Mouse (Mus musculus) thymus, postnatal 4 days (tissue): ENCODE results near the gene Rhot1.
"Not testable (repeated sequence)": the region's sequence is repeated elsewhere in the genome, so short reads cannot be mapped to it uniquely, and the experiment has no call there.

Experiments used
- DNase-seq: peaks from one replicate; pipeline ENCODE4 v3.0.0; 2021

Rhot1 gene

DNA sequence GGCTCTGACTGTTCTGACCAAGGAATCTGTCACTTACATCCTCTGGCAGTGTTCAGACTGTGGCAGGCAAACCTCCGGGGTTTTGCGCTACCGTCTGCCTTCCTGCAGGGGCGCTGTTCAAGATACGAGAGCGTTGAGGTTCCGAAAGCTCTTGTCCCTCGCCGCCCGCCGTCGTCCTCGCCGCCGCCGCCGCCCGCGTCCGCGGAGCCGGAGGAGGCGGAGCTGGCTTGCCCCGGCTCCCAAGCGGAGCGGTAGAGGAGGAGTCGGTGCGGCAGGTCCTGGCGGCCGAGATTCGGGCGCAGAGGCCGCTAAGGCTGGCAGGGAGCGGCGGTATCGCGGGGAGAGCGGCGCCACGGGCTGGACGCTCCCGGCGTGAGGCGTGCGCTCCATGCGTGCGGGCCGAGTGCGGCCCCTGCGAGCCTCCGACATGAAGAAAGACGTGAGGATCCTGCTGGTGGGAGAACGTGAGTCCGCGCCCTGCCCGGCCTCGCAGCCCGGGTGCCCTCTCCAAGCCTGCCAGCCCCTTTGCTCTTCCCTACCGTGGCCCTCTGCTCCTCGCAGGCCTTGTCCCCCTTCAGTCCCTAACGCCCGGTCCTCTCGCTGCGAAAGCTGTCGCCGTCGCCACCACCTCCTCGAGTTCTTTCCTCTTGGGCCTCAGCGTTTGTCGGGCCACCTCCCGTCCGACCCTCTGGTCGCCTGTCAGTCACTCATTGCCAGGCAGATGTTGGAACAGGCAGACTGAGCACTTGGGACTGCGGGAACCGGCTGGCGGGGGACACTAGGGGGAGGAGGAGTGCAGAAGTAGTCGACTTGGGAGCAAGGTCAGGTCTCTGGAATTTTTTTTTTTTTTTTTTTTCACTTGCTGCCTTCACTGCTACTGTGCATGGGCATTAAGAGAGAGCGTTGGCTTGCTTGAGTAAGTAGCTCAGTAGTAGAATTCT, at the start of gene Rhot1:
TSS of gene Rhot1 (plus strand) at position 160 of the 941 bp plus-strand sequence.
- peak; percentile 99 for DNase-seq

DNA sequence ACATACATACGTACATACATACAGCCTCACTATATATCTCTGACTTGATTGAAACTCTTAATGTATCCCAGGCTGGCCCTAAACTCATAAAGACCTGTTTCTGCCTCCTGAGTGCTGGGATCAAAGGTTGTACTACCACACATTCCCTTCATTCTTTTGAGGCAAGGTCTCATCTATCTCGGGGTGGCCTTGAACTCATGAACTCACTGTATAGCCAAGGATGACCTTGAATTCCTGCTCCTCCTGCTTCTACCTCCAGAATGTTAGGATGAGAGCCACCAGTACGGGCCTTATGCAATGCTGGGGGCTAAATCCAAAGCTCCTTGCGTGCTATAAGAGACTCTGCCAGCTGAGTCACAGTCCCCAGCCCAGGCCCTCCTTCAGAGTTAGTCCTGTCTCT, 47.8 kb upstream of the Rhot1 start:
- DNase-seq: no peak

- DNase-seq: no peak
Observed at GRCm38 (mm10) chr11:80163362-80164116, 45.3 kb upstream of the Rhot1 start.

GRCm38 (mm10) chr11:80164224-80164623, 44.6 kb upstream of the Rhot1 start:
- no peak for DNase-seq

DNA sequence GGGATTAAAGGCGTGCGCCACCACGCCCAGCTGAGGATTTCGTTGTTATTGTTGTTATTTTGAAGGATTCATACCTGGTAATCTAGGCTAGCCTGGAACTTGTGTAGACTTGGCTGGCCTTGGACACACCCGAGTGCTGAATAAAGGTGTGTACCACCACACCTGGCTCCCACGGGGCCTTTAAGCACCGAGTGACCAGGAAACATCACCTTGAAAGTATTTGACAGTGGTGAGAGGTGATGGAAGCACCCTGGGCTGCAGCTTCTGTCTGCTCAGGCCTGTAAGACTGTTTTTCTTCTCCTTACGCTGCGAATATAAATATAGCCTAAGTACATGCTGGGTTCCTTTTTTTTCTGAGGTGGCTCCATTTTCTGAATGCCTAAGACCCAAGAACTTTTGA, 40.7 kb upstream of the Rhot1 start:
- DNase-seq: no peak

- no peak for DNase-seq
Observed at GRCm38 (mm10) chr11:80168611-80169249, 40.1 kb upstream of the Rhot1 start.

DNA sequence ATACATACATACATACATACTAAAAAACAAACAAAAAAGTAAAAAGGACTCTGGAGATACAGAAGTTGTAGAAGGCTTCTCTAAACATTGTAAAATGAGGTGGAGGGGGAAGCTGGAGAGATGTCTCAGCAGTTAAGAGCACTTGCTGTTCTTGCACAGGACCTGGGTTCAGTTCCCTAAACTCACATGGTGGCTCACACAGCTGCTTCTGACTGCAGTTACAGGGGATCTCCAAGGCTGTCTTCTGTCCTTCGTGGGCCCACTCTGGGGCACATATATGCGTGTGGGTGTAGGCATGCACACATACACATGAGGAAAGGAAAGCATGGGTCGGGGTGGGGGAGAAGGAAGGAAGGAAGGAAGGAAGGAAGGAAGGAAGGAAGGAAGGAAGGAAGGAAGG, 39.2 kb upstream of the Rhot1 start:
- no peak for DNase-seq

DNA sequence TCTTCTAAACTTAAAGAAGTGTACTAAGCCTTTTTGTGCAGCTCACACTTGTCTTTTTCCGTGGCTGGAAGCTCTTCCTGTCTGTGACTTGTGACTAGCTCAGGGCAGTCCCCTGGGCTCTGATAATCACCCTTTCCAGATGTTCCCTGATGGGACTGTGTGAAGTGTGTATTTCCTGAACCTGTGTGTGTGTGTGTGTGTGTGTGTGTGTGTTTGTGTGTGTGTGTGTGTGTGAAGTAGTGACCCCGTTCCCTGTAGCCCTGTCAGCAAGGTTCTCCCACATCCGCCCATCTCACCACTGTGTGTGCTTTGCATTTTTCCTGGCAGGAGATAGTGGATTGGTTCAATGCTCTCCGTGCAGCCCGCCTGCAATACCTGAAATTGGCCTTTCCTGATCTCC, 38.5 kb upstream of the Rhot1 start:
- no peak for DNase-seq

DNA sequence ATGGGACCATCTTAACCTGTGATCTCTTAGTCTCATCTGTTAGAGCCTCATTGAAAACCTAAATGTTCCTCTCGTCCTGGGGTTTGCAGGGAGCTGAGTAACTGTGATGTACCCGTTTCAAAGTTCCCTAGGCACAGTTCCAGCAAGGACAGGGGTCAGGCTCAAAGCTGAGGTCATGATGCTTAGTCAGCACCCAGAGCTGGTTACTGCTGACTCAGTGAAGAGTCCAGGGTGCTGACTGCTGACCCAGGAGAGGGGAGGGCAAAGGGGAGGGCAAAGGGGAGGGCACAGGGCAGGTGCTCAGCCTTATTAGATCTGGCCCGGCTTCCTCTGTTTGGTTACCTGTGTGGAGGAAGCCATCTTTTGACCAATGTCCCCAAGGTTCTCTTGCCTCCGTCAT, 36.9 kb upstream of the Rhot1 start:
- DNase-seq: no peak

GRCm38 (mm10) chr11:80173963-80174670, 34.7 kb upstream of the Rhot1 start:
- no peak for DNase-seq

DNA sequence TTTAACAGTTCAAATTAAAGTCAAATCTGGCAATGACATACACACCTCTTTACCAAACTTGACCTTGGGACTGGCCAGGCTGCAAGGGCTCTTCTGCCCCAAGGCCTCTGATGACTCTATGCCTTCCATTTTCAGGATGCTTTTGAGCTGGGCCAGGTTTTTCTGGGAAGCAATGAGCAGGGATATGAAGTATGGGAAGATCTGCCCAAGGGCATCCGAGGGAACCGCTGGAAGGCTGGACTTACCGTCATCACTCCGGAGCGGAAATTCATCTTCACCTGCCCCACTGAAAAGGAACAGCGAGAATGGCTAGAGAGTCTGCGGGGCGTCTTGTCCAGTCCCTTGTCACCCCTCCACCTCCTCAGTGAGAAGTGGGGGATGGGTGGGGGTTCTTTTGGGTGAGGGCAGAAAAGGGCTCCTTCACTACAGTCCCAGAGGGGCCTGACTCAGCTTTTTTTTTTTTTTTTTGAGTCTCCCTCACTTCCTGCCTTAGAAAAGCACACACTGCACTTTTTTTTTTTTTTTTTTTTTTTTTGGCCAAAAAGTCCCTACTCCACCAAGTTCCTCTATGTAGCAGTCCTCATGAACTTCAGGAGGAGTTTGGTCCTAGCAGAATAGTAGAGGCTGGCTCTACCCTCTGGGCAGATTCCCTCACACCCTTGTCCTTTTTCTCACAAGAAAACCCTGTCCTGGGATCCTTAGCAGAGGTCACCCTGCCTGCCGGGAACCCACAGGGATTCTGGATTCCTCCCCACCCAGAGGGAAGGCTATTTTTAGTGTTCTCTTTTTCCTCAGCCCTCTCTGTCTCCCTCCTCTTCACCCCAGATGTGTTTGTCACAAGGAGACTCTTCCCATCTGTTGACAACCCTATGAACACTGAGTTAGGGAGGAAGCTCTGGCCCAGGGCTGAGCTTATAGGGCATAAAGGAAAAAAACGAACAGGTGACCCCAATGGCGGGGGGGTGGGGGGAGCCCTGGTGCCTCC, 31.6 kb upstream of the Rhot1 start:
- DNase-seq: peak; percentile 27

- no peak for DNase-seq
Observed at GRCm38 (mm10) chr11:80178316-80178715, 30.5 kb upstream of the Rhot1 start.

DNA sequence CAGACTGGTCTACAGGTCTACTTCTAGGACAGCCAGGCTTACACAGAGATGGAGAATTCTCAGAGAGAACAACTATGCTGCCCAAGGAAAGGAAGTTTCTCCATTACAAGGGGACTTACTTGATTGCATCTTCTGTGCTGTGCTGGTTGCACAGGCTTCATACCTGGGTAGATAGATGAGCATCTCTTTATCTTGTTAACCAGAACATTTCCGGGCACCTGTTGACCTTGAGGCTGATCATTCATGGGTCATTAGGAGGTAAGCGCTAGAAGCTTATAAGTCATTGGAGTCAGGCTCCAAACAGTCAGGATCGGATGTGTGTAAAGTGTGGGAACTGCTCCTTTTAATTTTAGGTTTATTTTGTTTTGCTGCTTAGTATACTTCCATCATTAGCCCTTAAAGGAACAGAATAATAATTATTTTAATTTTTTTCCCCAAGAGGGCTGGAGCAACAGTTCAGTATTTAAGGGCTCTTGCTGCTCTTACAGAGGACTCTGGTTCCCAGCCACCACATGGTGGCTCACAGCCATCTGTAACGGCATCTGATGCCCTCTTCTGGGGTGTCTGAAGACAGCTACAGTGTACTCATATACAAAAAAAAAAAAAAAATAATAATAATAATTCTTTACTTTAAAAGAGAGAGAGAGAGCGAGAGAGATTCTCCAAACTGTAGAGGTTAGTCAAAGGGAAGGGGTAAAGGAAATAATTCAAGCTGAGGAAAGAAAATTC, 27.6 kb upstream of the Rhot1 start:
- peak; percentile 16 for DNase-seq

- not testable (repeated sequence) for DNase-seq
Observed at GRCm38 (mm10) chr11:80183054-80183704, 25.6 kb upstream of the Rhot1 start.

DNA sequence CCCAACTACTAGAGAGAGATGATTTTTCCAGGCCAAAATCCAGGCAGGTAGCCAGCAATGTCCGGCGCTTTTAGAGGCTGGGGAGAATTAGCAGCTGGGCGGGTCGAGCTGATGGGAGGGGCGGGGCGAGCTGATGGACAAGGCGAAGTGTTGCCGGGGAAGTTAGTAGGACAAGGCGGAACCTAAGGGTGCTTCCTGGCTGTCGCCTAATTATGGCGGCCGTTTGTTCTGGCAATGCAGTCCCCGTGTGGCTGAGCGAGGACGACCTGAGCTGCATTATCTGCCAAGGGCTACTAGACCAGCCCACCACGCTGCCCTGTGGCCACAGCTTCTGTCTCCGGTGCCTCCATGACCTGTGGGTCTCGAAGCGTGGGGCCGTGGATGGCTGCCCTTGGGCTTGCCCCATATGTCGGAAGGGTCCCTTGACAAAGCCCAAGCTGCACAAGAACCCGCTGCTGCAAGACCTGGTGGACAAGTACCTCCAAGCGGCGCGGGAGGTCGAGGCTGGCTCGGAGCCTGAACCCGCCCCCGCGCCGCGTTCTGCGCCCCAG, 25.0 kb upstream of the Rhot1 start, which contains the start of gene Rnf135:
TSS of gene Rnf135 (plus strand) at position 147 of the 551 bp plus-strand sequence.
- peak; percentile 68 for DNase-seq

GRCm38 (mm10) chr11:80184531-80185071, 24.2 kb upstream of the Rhot1 start:
- DNase-seq: no peak

DNA sequence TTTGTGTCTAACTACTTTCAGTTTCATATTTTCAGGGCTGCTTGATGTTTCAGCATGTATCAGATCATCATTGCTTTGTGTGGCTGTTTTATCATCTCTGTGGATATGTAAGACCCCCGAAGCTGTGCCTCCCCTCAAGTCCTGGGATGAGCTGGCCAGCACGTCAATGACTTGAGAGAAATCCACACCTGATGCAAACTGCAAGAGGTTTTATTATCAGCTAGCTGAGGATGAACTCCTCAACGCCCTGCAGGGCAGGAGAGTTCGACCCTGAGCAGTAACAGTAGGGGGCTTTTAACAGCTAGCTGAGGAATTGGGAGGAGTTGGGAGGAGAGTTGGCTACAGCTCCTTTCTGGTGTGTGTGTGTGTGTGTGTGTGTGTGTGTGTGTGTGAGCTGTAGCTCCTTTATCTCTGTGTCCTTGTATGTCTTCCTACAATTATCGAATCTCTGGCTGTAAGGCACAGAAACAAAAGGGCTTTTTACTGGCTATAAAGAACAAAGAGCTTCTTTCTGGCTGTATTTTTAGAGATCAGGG, 23.3 kb upstream of the Rhot1 start:
- not testable (repeated sequence) for DNase-seq

DNA sequence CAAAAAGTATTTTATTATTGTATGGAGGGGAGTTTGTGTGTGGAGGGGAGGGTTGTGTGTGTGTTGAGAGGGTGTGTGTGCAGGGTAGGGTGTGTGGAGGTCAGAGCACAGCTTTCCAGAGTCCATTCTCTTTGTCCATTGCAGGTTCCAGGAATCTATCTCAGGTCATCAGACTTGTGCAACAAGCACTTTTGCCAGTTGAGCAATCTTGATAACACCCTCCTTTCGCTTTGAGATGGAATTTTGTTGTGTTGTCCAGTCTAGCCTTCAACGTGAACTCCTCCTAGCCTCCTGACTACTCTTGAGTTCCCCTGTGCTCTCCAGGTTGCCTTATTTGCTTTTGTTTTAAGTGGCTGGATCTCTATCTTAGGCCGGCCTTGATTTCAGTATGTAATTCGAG, 18.5 kb upstream of the Rhot1 start:
- DNase-seq: no peak

DNA sequence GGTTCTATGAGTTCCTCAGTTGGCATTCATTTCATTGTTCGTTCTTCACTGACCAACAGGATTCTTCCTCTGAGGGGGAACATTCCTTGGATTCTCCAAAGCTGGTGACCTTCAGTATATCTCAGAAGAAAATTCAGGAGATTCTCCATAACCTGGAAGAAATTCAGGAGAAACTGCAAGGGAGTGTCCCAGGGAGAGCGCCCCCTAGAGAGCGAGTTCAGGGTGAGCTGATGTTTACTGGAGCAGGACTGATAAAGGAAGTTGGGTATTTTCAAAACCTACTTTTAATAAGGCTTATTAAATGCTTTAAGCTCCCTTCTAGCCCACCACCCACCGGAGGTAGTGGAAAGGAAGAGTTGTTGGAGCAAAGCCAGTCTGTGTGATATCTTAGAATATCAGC, 15.0 kb upstream of the Rhot1 start:
- DNase-seq: peak; percentile 27
